Mouse (Mus musculus) ES-E14 (cell line): ENCODE data around the gene Ccdc69.

Experiments
- CHD2 ChIP-seq: IDR thresholded peaks from 2 replicates; pipeline ENCODE4 v1.6.1; 2014; ENCODE audit warnings: mild to moderate bottlenecking, low read depth, low read length, inconsistent platforms
- HCFC1 ChIP-seq: IDR thresholded peaks from 2 replicates; pipeline ENCODE4 v1.6.1; 2012; ENCODE audit warnings: low read length, inconsistent platforms, borderline replicate concordance; ENCODE audit not compliant: insufficient read depth
- MAFK ChIP-seq: IDR thresholded peaks from 2 replicates; pipeline ENCODE4 v1.6.1; 2014; ENCODE audit warnings: mild to moderate bottlenecking, low read depth, low read length, inconsistent platforms; ENCODE audit not compliant: insufficient read depth
- ZC3H11A ChIP-seq: IDR thresholded peaks from 2 replicates; pipeline ENCODE4 v1.6.1; 2012; ENCODE audit warnings: low read depth, mild to moderate bottlenecking, inconsistent platforms, low read length, borderline replicate concordance
- ZNF384 ChIP-seq: IDR thresholded peaks from 2 replicates; pipeline ENCODE4 v1.6.1; 2012; ENCODE audit warnings: low read depth, low read length, inconsistent platforms

GRCm38 (mm10) chr11:55060802-55061201 lies 17.1 kb downstream of the Ccdc69 start:
- no peak for TF ChIP-seq HCFC1
- TF ChIP-seq ZNF384, result no peak
- no peak for TF ChIP-seq CHD2
- TF ChIP-seq ZC3H11A, result no peak
- no peak for TF ChIP-seq MAFK
